Mouse (Mus musculus): ENCODE measurements at regions not wholly inside any gene's neighbourhood (a gene's known extent, or its start where the extent isn't known, plus 50 kb on each side); places are given as distances from the start of the nearest gene placed in this dataset.

GRCm38 (mm10) chr16:75369700-75370099 lies 216.2 kb downstream of the Lipi start:
- H3K9ac ChIP-seq (ENCODE audit: low read depth, low read length): no peak overlapping the region
- no peak for ATAC-seq (ENCODE audit: low read depth)
- no peaks in the 10 kb centered on the region for H3K27me3 ChIP-seq (ENCODE audit: control insufficient read depth, insufficient read depth, low read depth, low read length)
- no peak overlapping the region for H3K4me3 ChIP-seq (ENCODE audit: low read depth, low read length)
- H3K9me3 ChIP-seq (replicated peaks; ENCODE audit: control insufficient read depth, low read length): no peaks in the 10 kb centered on the region
- 60% methylated on average over 5 of the region's 5 CpGs for WGBS (ENCODE audit: insufficient replicate concordance)
- H3K4me1 ChIP-seq (ENCODE audit: control insufficient read depth, low read depth, low read length): no peaks in the 10 kb centered on the region
- H3K36me3 ChIP-seq (ENCODE audit: control insufficient read depth, insufficient read depth): no peaks in the 10 kb centered on the region
- no peak overlapping the region for H3K4me2 ChIP-seq (ENCODE audit: low read depth, low read length)
- H3K27ac ChIP-seq (ENCODE audit: low read length): no peak overlapping the region

DNA sequence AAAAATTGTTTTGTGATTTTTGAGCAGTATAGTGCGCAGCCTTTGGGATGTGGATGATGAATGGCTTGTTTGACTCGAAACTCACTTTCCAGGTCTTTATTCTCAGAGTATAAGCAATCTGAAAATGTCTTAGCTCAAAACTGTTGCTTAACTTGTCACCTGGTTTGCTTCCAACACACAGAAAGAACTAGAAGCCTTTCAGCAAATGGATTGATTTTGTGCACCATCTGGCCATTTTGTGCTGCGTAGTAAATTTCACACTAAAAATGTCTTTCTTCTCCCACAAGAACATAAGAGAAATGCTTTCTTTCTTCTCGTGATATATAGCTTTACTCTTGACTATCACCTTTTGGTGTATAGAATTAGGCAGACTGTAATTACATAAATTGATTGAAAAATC lies 219.1 kb downstream of the Lipi start:
- Histone ChIP-seq H3K4me1 (ENCODE audit: control insufficient read depth, low read depth, low read length) (no peaks in the 10 kb centered on the region), H3K4me2 (ENCODE audit: low read depth, low read length) (no peak overlapping the region), H3K36me3 (ENCODE audit: control insufficient read depth, insufficient read depth) (no peaks in the 10 kb centered on the region), H3K27ac (ENCODE audit: low read length) (no peak overlapping the region), H3K9me3 (replicated peaks; ENCODE audit: control insufficient read depth, low read length) (no peaks in the 10 kb centered on the region), H3K27me3 (ENCODE audit: control insufficient read depth, insufficient read depth, low read depth, low read length) (no peaks in the 10 kb centered on the region), H3K4me3 (ENCODE audit: low read depth, low read length) (no peak overlapping the region), H3K9ac (ENCODE audit: low read depth, low read length) (no peak overlapping the region)
- 65% methylated on average over 4 of the region's 4 CpGs for WGBS (ENCODE audit: insufficient replicate concordance)
- ATAC-seq (ENCODE audit: low read depth): no peak

GRCm38 (mm10) chr16:75365361-75365994 lies 220.4 kb downstream of the Lipi start:
- no peak overlapping the region for H3K27ac ChIP-seq (ENCODE audit: low read length)
- no peak for ATAC-seq (ENCODE audit: low read depth)
- no peak overlapping the region for H3K4me3 ChIP-seq (ENCODE audit: low read depth, low read length)
- no peaks in the 10 kb centered on the region for H3K27me3 ChIP-seq (ENCODE audit: control insufficient read depth, insufficient read depth, low read depth, low read length)
- no peaks in the 10 kb centered on the region for H3K9me3 ChIP-seq (replicated peaks; ENCODE audit: control insufficient read depth, low read length)
- no peak overlapping the region for H3K4me2 ChIP-seq (ENCODE audit: low read depth, low read length)
- no peaks in the 10 kb centered on the region for H3K4me1 ChIP-seq (ENCODE audit: control insufficient read depth, low read depth, low read length)
- 59% methylated on average over 8 of the region's 8 CpGs for WGBS (ENCODE audit: insufficient replicate concordance)
- no peak overlapping the region for H3K9ac ChIP-seq (ENCODE audit: low read depth, low read length)
- no peaks in the 10 kb centered on the region for H3K36me3 ChIP-seq (ENCODE audit: control insufficient read depth, insufficient read depth)

- H3K9ac ChIP-seq (ENCODE audit: low read depth, low read length): no peak overlapping the region
- no peaks in the 10 kb centered on the region for H3K9me3 ChIP-seq (replicated peaks; ENCODE audit: control insufficient read depth, low read length)
- no peaks in the 10 kb centered on the region for H3K36me3 ChIP-seq (ENCODE audit: control insufficient read depth, insufficient read depth)
- H3K27ac ChIP-seq (ENCODE audit: low read length): no peak overlapping the region
- no peak overlapping the region for H3K4me2 ChIP-seq (ENCODE audit: low read depth, low read length)
- no peaks in the 10 kb centered on the region for H3K4me1 ChIP-seq (ENCODE audit: control insufficient read depth, low read depth, low read length)
- no peak overlapping the region for H3K4me3 ChIP-seq (ENCODE audit: low read depth, low read length)
- 50% methylated on average over 4 of the region's 4 CpGs for WGBS (ENCODE audit: insufficient replicate concordance)
- H3K27me3 ChIP-seq (ENCODE audit: control insufficient read depth, insufficient read depth, low read depth, low read length): no peaks in the 10 kb centered on the region
- no peak for ATAC-seq (ENCODE audit: low read depth)
These were observed 223.8 kb downstream of the Lipi start for GRCm38 (mm10) chr16:75362095-75362494.

GRCm38 (mm10) chr16:75360791-75361190 lies 225.1 kb downstream of the Lipi start:
- Histone ChIP-seq H3K36me3 (ENCODE audit: control insufficient read depth, insufficient read depth) (no peaks in the 10 kb centered on the region), H3K9ac (ENCODE audit: low read depth, low read length) (no peak overlapping the region), H3K4me2 (ENCODE audit: low read depth, low read length) (no peak overlapping the region), H3K9me3 (replicated peaks; ENCODE audit: control insufficient read depth, low read length) (no peaks in the 10 kb centered on the region), H3K27ac (ENCODE audit: low read length) (no peak overlapping the region), H3K4me3 (ENCODE audit: low read depth, low read length) (no peak overlapping the region), H3K27me3 (ENCODE audit: control insufficient read depth, insufficient read depth, low read depth, low read length) (no peaks in the 10 kb centered on the region), H3K4me1 (ENCODE audit: control insufficient read depth, low read depth, low read length) (no peaks in the 10 kb centered on the region)
- ATAC-seq (ENCODE audit: low read depth): no peak
- WGBS (ENCODE audit: insufficient replicate concordance): 61% methylated on average over 4 of the region's 4 CpGs

- 0 out of 2 replicates have a peak, but pooled peaks have one; percentile 13 for ATAC-seq (ENCODE audit: low read depth)
- Histone ChIP-seq H3K4me3 (ENCODE audit: low read depth, low read length) (no peak overlapping the region), H3K9me3 (replicated peaks; ENCODE audit: control insufficient read depth, low read length) (no peaks in the 10 kb centered on the region), H3K4me2 (ENCODE audit: low read depth, low read length) (no peak overlapping the region), H3K9ac (ENCODE audit: low read depth, low read length) (no peak overlapping the region), H3K27me3 (ENCODE audit: control insufficient read depth, insufficient read depth, low read depth, low read length) (no peaks in the 10 kb centered on the region), H3K36me3 (ENCODE audit: control insufficient read depth, insufficient read depth) (no peaks in the 10 kb centered on the region), H3K27ac (ENCODE audit: low read length) (no peak overlapping the region), H3K4me1 (ENCODE audit: control insufficient read depth, low read depth, low read length) (no peaks in the 10 kb centered on the region)
- 47% methylated on average over 1 of the region's 1 CpGs for WGBS (ENCODE audit: insufficient replicate concordance)
These were observed 232.5 kb downstream of the Lipi start for GRCm38 (mm10) chr16:75353394-75353793.

DNA sequence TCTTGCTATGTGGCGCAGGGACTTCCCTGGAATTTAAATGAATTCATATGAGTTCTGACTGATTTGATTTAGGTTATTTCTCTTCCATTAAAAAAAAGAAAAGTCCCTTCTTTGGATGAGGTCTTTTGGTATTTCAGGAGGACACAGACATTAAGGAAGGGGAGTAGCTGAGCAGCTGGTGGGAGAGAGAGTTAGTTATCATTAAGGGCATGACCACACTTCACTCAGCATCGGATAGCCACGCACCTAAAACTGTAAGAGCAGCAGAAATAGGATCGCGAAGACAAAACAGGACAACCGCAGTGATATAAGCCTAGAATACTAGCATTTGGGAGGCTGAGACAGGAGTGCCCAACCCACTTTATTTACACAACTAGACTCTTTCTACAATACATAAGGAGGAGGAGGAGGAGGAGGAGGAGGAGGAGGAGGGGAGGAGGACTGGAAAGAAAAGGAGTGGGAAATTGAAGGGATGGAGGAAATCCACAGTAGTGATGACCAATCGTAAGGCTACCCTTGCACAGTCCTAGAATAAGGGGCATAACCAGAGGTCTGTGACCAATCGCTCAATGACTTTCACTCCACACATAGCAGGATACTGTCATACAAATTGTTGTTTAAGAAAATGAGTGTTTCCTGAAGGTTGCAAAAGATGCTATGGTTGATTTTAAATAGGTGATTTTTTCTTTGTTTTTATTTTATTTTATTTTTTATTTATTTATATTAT lies 241.5 kb downstream of the Lipi start:
- Histone ChIP-seq H3K4me2 (ENCODE audit: low read depth, low read length) (peak overlapping the region; percentile 44; the same call in 1 of the 2 replicates), H3K9me3 (replicated peaks; ENCODE audit: control insufficient read depth, low read length) (no peaks in the 10 kb centered on the region), H3K27me3 (ENCODE audit: control insufficient read depth, insufficient read depth, low read depth, low read length) (no peaks in the 10 kb centered on the region), H3K9ac (ENCODE audit: low read depth, low read length) (no peak overlapping the region), H3K27ac (ENCODE audit: low read length) (no peak overlapping the region), H3K4me3 (ENCODE audit: low read depth, low read length) (no peak overlapping the region), H3K36me3 (ENCODE audit: control insufficient read depth, insufficient read depth) (no peaks in the 10 kb centered on the region), H3K4me1 (ENCODE audit: control insufficient read depth, low read depth, low read length) (no peaks in the 10 kb centered on the region; the same call in 1 of the 2 replicates)
- WGBS (ENCODE audit: insufficient replicate concordance): 50% methylated on average over 8 of the region's 8 CpGs
- 0 out of 2 replicates have a peak, but pooled peaks have one; percentile 27 for ATAC-seq (ENCODE audit: low read depth)

- Histone ChIP-seq H3K4me2 (ENCODE audit: low read depth, low read length) (peak overlapping the region; percentile 44), H3K4me1 (ENCODE audit: control insufficient read depth, low read depth, low read length) (no peaks in the 10 kb centered on the region; the same call in 1 of the 2 replicates), H3K27me3 (ENCODE audit: control insufficient read depth, insufficient read depth, low read depth, low read length) (no peaks in the 10 kb centered on the region), H3K36me3 (ENCODE audit: control insufficient read depth, insufficient read depth) (no peaks in the 10 kb centered on the region), H3K9ac (ENCODE audit: low read depth, low read length) (no peak overlapping the region), H3K27ac (ENCODE audit: low read length) (no peak overlapping the region), H3K9me3 (replicated peaks; ENCODE audit: control insufficient read depth, low read length) (no peaks in the 10 kb centered on the region), H3K4me3 (ENCODE audit: low read depth, low read length) (peak overlapping the region; percentile 29)
- peak; percentile 89 for ATAC-seq (ENCODE audit: low read depth)
- WGBS (ENCODE audit: insufficient replicate concordance): 21% methylated on average over 11 of the region's 11 CpGs
These were observed 242.6 kb downstream of the Lipi start for GRCm38 (mm10) chr16:75343028-75343901.

All from liver, embryonic 16.5 days (tissue).